Mouse (Mus musculus) olfactory bulb, adult 2 months (tissue): ENCODE measurements at regions not wholly inside any gene's neighbourhood (a gene's known extent, or its start where the extent isn't known, plus 50 kb on each side); places are given as distances from the start of the nearest gene placed in this dataset.

ENCODE experiments used
- CTCF ChIP-seq: fragments of 200-500 bp; IDR thresholded peaks from 2 replicates; pipeline ENCODE4 v1.5.1; 2012; ENCODE audit warnings: low read depth, mild to moderate bottlenecking, low read length, moderate library complexity; ENCODE audit not compliant: insufficient read depth
- POLR2A ChIP-seq: fragments of 200-500 bp; IDR thresholded peaks from 2 replicates; pipeline ENCODE4 v1.6.1; 2012; ENCODE audit warnings: mild to moderate bottlenecking, low read depth, low read length, moderate library complexity; ENCODE audit not compliant: insufficient read depth

GRCm38 (mm10) chr12:70611891-70612290 is 159.0 kb downstream of the Tmx1 start:
- TF ChIP-seq POLR2A (no peak), CTCF (no peak)
